Mouse (Mus musculus) spleen, adult 2 months (tissue): ENCODE measurements at regions not wholly inside any gene's neighbourhood (a gene's known extent, or its start where the extent isn't known, plus 50 kb on each side); places are given as distances from the start of the nearest gene placed in this dataset.

Experiments used
- DNase-seq, 2 experiments: peaks; one replicate each; pipeline versions ENCODE4 v3.0.0 to v3.0.0-alpha.2; 2012 to 2021; ENCODE audit warnings: low spot score in 2 of 2, low read depth in 1 of 2
- H3K27ac ChIP-seq: fragments of 200-500 bp; 2 replicates; pipeline ENCODE4 v1.5.1; 2012; ENCODE audit warnings: low read length, inconsistent platforms; ENCODE audit not compliant: insufficient read depth
- H3K27me3 ChIP-seq: fragments of 200-500 bp; 2 replicates; pipeline ENCODE4 v1.6.1; 2012; ENCODE audit warnings: mild to moderate bottlenecking, moderate library complexity, low read length, inconsistent platforms; ENCODE audit not compliant: control insufficient read depth, insufficient read depth
- H3K36me3 ChIP-seq: fragments of 200-500 bp; 2 replicates; pipeline ENCODE4 v1.6.1; 2012; ENCODE audit warnings: mild to moderate bottlenecking, low read length, inconsistent platforms; ENCODE audit not compliant: control insufficient read depth, insufficient read depth
- H3K4me1 ChIP-seq: fragments of 200-500 bp; 2 replicates; pipeline ENCODE4 v1.6.1; 2011; ENCODE audit warnings: inconsistent platforms; ENCODE audit not compliant: control insufficient read depth, insufficient read depth, insufficient read length
- H3K4me3 ChIP-seq: fragments of 200-500 bp; 2 replicates; pipeline ENCODE4 v1.5.1; 2011; ENCODE audit warnings: mild to moderate bottlenecking, inconsistent platforms; ENCODE audit not compliant: insufficient read depth, insufficient read length; ENCODE audit errors: extremely low read depth
- CTCF ChIP-seq: fragments of 200-500 bp; IDR thresholded peaks from 2 replicates; pipeline ENCODE4 v1.5.1; 2011; ENCODE audit warnings: mild to moderate bottlenecking, inconsistent platforms; ENCODE audit not compliant: insufficient read depth, insufficient read length, insufficient replicate concordance; ENCODE audit errors: extremely low read depth
- POLR2A ChIP-seq: fragments of 200-500 bp; IDR thresholded peaks from 2 replicates; pipeline ENCODE4 v1.6.1; 2011; ENCODE audit warnings: low read depth, low read length, inconsistent platforms
- WGBS: fragments of 180-500 bp; shearing (Covaris S2); methylation state at CpG from one replicate; pipeline ENCODE4 v1.1.7; 2018; 5-methylcytosine and 5-hydroxymethylcytosine counted together

DNA sequence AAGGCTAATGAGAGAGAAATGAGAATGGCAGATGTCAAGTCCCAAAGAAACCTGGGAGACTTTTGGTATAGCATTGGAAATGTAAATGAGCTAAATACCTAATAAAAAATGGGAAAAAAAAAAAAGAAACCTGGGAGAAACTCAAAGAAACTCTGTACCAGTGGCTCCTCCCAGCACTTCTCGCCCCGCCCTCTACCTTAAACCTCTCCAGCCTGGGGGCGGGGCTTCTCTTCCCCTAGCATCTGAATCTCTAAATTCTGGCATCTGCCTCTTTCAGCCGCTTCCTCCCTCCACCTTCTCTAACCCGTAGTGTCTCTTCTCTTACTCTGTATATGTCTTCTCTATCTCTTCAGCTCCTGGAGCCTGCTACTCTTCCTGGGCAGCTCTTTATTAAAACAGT is 53.2 kb downstream of the Gpr6 start:
- no peaks in the 10 kb centered on the region for H3K4me1 ChIP-seq
- no peaks in the 10 kb centered on the region for H3K27me3 ChIP-seq
- WGBS: 81% methylated on average over 5 of the region's 5 CpGs
- no peak overlapping the region for H3K4me3 ChIP-seq
- no peaks in the 10 kb centered on the region for H3K36me3 ChIP-seq
- TF ChIP-seq POLR2A: no peak
- no peak for TF ChIP-seq CTCF
- DNase-seq: no peak
- no peak overlapping the region for H3K27ac ChIP-seq

DNA sequence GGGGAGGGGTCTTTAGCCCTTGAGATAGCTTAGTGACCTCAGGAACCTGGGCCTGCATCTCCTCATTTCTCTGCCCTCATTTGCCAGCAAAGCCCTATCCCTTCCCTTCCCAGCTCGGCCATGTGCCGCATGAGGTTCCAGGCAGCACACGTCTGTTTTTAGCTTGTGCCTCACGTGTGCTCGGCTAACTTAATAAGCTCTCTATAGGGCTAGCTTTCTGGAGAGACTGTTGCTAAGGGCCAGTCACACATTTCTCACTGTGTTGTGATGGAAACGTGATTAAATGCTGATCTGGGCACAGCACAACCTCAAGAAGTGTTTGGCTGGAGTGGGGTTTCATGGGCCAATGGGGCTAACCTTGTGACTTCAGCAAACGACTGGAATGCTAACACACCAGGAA is 55.5 kb downstream of the Gpr6 start:
- Histone ChIP-seq H3K4me1 (no peaks in the 10 kb centered on the region), H3K4me3 (no peak overlapping the region), H3K27ac (no peak overlapping the region), H3K27me3 (no peaks in the 10 kb centered on the region), H3K36me3 (no peaks in the 10 kb centered on the region)
- no peak for DNase-seq
- 71% methylated on average over 7 of the region's 7 CpGs for WGBS
- no peak for TF ChIP-seq CTCF
- TF ChIP-seq POLR2A: no peak

DNA sequence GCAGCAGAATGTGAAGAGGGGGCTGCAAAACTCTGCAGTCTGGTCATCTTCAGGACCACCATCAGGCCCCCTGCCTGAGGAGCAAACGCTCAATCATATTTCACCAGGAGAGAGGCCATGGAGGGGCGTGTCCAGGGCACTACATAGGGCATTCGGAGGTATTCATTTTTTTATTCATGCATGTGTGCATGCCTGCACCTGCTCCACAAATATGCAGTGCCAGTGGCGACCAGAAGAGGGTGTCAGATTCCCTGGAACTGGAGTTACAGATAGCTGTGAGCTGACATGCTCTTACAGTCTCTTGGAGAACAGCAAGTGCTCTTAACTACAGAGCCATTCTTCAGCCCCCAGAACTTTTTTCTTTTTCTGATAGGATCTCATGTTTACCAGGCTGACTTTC is 56.4 kb downstream of the Gpr6 start:
- 26% methylated on average over 4 of the region's 4 CpGs for WGBS
- Histone ChIP-seq H3K4me1 (no peaks in the 10 kb centered on the region), H3K27me3 (no peaks in the 10 kb centered on the region), H3K27ac (no peak overlapping the region), H3K4me3 (no peak overlapping the region), H3K36me3 (no peaks in the 10 kb centered on the region)
- DNase-seq: no peak
- TF ChIP-seq POLR2A (no peak), CTCF (no peak)

DNA sequence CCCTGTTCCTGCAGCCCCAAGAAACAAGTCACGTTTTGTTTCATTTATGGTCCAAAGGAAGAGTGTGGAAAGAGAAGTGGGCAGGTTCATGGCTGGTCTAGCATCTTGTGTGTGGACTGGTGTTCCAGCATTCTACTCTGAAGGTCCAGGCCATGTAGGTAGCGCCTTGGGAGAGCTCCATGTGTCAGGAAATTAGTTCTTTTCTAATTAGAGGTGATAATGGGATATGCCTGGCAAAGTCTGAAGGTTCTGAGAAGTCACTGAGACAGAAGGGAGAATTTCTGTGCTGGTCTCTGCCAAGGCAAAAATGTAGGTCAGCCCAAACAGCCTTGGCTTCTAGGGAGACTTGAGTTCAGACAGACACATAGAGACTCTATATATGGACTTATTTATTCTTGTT is 61.5 kb downstream of the Gpr6 start:
- WGBS: 70% methylated on average over 2 of the region's 2 CpGs
- Histone ChIP-seq H3K27me3 (no peaks in the 10 kb centered on the region), H3K4me3 (no peak overlapping the region), H3K4me1 (no peaks in the 10 kb centered on the region), H3K36me3 (no peaks in the 10 kb centered on the region), H3K27ac (no peak overlapping the region)
- DNase-seq: no peak
- TF ChIP-seq CTCF: no peak
- no peak for TF ChIP-seq POLR2A

DNA sequence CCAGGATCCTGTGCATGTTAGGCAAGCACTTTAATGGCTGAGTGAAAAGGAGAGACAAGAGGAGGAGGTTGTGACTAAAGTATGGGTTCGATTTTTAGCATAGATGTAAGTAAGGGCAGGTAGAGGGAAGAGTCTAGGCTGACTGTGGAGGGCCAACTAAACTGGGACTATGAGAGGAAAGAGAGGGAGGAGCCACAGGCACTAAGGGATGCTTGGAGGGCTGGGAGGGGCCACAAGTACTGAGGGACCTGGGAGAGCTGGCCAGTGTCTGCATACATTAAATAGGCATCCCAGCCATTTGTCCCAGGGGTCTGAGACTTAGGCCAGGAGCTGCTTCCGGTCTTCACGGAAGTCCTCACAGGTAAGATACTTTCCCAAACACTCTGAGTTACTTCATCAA is 64.2 kb downstream of the Gpr6 start:
- TF ChIP-seq POLR2A (no peak), CTCF (no peak)
- WGBS: 86% methylated on average over 3 of the region's 3 CpGs
- DNase-seq: no peak
- no peak overlapping the region for H3K27ac ChIP-seq
- H3K4me3 ChIP-seq: no peak overlapping the region
- no peaks in the 10 kb centered on the region for H3K36me3 ChIP-seq
- no peaks in the 10 kb centered on the region for H3K27me3 ChIP-seq
- no peaks in the 10 kb centered on the region for H3K4me1 ChIP-seq

DNA sequence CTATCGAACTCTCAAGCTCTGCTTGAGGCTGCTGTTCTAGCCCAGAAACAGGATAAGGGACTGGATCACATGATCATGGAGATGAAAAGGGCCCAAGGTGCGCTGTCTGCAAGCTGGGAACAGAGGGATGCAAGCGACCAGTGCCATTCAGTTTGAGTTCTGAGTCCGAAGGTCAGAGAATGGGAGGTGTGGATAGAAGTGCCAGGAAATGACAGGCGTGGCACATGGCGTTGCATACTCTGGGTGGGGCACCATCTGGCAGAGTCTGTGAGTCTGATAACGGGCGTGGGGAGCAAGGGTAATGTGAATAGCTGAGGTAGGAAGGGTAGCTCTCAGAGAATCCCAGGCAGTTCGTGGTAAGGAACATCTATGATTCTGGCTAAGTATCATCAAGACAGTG is 65.5 kb downstream of the Gpr6 start:
- Histone ChIP-seq H3K27ac (no peak overlapping the region), H3K4me3 (no peak overlapping the region), H3K4me1 (no peaks in the 10 kb centered on the region), H3K27me3 (no peaks in the 10 kb centered on the region), H3K36me3 (no peaks in the 10 kb centered on the region)
- no peak for TF ChIP-seq POLR2A
- WGBS: 67% methylated on average over 9 of the region's 9 CpGs
- no peak for DNase-seq

DNA sequence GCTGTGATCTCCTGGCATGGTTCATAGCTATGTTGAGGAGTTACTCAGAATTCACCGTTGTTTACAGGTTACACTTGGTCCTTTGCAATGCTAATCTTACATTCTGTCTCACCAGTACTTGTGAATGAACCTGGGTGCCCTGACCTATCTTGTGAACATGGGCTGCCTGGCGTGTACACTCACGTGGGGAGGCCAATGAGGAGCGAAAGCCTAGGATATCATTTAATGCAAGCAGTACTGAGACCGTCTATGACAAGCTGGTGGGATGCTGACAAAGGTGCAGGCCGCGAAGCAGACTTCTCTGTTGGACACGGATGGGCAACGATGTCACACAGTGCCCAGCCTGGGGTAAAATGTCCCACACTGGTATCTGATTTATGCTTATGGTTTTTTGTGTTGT is 66.3 kb downstream of the Gpr6 start:
- WGBS: 90% methylated on average over 9 of the region's 9 CpGs
- Histone ChIP-seq H3K4me1 (no peaks in the 10 kb centered on the region), H3K36me3 (no peaks in the 10 kb centered on the region), H3K4me3 (no peak overlapping the region), H3K27me3 (no peaks in the 10 kb centered on the region), H3K27ac (no peak overlapping the region)
- TF ChIP-seq CTCF (no peak), POLR2A (no peak)
- no peak for DNase-seq

DNA sequence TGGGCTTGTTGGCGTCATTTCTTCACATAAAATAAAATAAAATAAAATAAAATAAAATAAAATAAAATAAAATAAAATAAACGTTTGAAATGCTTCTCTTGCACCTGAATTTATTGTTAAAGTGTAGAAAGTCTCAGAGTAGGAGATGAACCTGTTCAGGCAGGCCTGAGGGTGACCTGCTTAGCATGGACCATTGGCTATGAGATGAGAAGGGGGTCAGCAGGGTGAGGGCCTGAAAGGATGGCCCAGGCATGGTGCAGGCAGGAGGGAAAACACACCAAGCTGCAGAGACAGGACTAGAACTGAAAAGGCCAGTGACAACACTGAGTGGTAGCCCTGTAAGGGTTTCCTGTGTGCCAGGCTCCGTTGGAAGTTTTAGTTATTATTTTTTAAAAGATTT is 67.3 kb downstream of the Gpr6 start:
- H3K4me1 ChIP-seq: no peaks in the 10 kb centered on the region
- no peaks in the 10 kb centered on the region for H3K36me3 ChIP-seq
- WGBS: 66% methylated on average over 3 of the region's 3 CpGs
- no peak overlapping the region for H3K4me3 ChIP-seq
- H3K27me3 ChIP-seq: no peaks in the 10 kb centered on the region
- H3K27ac ChIP-seq: no peak overlapping the region
- no peak for TF ChIP-seq POLR2A
- TF ChIP-seq CTCF: no peak
- DNase-seq: no peak
